Mouse (Mus musculus) inflammation-experienced regulatory T-cells, adult 6 months (primary cell): Measurements from ENCODE around the gene Rnf141. TPM values are rescaled to one million over a fixed set of nuclear protein-coding genes. Genes with fewer than 3 reads are reported as not detected.

ENCODE experiments used
- ATAC-seq: one replicate; pipeline ENCODE4 v1.8.0; 2017
- polyA plus RNA-seq, 3 experiments: library from polyadenylated mRNA; unstranded; fragments of 100-300 nt; shearing (Covaris generic); gene quantifications; one replicate each; pipeline ENCODE4 v1.2.1; 2017

Gene Rnf141
- polyA plus RNA-seq, 3 experiments from 2014 or later, result 13.0 to 20.0 (median 13.1) TPM

DNA sequence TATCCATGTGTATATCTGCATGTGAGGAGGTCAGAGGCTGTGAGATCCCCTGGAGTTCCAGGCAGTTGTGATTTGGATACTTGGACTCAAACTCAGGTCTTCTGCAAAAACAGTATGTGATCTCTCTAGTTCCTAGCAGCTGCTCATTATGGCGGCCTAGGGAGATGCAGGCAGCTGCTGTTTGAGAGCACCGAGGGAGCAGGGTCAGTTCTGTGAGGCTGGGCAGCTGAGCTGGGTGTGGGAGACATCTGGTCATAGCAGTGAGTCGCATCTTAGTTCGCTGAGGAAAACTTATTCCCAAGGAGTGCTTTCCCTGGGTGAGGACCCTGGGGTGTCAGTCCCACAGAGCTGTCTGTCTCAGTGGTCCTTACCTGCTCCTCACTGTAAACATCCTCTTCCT, 49.5 kb downstream of the Rnf141 start:
- no peak for ATAC-seq

DNA sequence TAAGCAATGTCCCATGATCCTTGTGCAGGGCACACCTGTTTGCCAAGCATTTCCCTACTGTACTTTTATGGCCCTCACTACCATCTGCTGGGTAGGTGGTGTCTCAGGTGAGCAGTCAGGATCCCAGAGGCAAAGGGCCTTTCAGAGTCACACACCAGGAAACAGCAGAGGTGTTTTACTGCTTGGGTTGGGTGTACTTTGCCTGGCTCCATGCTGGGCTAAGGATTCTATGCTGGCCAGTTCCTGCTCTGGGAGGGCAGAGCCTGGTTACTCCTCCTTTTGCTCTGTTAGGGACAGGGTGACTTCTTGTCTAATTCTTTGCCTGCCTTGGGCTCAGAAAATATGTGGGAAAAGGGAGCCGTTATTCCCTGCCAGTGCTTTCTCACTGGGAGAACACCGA, 51.4 kb downstream of the Rnf141 start:
- ATAC-seq, result no peak

DNA sequence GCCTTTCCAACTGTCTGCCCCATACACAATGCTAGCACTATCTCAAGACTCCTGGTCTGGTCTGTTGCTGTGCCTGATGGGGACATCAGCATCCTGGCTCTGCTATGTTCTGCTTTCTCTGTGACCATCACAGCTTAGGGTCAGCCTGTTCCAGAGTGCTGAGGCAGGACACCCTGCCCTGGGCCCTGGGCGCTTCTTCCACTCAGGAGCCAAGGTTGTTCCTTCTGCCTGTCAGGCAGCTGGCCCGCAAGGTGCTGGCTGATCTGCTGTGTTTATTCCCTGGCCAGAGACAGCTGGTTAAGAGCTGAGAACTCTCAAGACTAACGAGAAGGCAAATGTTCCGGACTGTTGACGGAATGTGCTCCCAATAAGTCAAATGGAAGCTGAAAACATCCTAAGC, 52.1 kb downstream of the Rnf141 start:
- ATAC-seq, result no peak

DNA sequence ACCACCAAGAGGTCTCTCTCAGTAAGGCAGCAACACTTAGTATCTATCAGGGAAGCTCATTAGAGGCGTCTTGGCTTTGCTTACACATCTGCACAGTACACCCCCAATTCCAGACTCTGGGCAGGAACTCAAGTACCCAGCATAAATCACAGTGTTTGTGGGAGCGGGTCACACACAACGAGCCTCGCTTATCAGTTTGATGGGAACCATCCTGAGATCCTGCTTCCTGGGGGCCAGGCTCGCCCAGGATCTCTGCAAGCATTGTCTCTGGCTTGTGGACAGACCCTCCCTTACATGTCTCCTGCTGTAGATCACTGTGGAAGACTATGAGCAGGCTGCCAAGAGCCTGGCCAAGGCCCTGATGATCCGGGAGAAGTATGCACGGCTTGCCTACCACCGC, 53.4 kb downstream of the Rnf141 start:
- ATAC-seq, result no peak

DNA sequence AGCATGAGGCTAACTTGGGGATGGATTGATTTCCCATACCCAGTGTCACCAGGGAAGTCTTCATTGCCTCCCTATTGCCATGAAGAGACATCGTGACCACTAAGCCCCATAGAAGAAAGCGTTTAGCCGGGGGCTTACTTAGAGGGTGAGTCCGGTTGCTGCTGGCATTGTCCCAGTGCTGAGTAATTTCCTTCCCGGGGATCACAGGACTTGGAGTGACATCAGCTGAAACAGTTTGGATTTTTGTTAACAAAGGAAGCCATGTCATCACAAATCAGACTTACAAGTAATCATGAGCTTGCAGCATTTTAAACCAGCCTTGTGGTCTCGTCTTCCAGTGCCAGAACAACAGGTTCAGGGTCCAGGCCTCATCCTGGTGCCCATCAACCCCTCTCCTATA, 56.9 kb downstream of the Rnf141 start:
- no peak for ATAC-seq

DNA sequence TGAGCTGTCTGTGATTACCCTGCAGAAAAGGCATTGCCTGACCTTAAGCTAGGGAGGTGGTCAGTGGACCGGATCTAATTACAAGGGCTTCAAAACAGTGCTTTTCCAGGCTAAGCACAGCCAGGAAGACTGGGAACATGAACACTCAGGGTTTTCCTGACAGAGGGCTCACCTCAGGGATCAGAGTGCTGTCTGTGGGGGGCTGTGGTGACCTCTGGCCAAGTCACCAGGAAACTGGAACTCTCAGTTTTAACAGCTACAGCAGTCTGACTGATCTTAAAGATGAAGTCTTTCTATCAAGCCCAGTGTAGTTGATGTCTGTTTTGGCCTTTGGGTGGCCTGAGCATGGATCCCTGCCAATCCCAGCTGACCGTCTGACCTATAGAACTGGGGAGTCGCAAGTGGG, 58.5 kb downstream of the Rnf141 start:
- ATAC-seq, result no peak

DNA sequence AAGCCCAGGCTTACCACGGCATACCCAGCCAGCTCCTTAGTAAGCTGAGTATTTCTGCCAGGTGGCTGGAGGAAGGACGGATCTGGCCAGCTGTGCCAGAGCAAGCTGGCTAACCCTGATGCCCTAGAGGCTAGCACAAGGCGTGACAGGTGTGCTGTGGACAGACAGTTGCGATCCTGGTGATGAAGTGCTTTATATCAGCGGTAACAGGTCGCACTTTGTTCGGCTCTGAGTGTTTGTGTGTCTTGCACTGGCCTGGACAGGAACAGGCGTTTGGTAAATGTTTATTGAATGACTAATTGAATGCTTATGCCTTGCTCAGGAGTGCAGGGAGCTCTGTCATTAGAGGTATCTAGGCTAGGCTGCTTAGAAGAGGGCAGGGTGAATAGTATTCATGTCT, 59.3 kb downstream of the Rnf141 start:
- no peak for ATAC-seq

DNA sequence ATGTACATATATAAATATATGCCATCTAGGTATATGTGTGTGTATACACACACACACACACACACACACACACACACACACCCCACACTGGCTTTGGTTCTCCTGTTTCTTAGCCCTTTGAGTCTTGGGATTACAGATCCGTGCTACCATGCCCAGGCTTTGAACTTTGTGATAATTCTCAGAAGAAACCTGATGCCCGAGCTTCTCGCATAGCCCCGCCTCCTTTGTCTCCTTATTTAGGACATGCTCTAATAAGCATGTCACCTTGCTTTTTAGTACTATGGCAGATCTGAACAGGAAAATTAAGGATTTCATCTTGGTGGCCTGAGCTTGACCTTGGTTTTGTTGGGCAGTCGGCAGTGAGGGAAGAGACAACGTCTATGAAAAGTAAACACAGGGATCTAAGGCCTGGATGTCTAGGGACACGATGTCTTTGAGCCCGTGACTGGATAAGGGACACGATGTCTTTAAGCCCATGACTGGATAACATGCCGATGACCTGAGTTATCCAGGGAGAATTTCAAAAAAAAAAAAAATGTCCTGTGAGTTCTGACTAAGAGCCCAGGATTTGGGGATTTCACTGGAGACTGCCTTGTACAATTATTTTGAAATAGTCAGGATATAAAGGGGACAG, 61.3 kb downstream of the Rnf141 start:
- ATAC-seq, result no peak

DNA sequence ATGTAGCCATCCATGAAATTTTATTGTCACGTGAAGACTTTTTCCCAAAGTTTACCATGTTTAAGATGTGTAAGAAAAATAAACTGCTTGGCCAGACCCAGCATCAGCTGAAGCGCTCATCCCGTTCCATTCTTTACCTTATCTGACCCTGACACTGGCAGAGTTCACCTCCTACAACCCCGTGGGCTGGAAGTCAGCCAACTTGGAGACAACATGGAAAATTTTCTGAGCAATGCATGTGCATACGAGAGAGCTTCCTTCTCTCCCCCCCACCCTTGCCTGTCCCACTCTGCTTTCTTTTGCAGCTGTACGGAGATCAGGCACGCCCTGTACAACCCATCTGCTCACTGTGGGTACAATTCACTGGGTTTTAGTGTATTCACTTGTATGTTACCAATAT, 62.1 kb downstream of the Rnf141 start:
- ATAC-seq, result no peak

DNA sequence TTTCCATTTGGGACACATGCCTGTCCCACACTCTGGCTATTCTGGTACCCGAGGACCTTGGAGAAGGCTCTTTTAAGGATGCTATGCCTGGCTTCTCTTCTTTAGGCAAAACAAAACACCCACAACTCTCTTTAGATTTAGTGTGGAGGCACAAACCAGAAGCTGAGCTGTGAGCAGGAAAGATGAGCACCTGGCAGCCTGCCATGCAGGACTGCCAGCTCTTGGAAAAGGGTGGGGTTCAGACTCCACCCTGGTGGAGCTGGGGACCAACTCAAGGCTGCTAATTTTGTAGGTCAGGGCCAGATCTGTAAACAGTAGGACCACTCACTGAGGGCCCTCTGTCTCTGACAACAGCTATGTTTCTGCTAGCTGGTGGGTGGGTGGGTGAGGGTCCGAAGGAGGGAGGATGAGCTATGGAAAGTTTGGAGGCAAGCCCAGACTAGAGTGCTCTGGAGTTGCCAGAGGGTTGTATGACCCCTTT, 63.0 kb downstream of the Rnf141 start:
- ATAC-seq, result no peak

DNA sequence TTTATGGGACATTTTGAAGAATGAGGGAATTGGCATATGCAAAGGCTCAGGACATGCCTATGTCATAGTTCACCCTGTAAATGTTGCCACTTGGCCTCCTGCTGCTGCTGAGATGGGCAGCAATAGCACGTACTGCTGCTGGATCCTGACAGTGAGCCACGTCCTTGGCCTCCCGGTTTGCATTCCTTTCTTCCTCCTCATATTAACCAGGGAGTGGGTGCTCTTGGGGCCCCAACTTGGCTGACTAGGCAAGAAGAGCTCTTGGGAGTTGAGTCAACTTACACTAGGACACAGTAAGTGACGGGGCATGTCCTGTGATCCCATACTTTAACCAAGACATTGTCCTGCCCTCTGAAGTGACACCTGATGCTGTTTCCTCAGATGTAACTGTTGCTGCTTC, 63.7 kb downstream of the Rnf141 start:
- ATAC-seq, result no peak

DNA sequence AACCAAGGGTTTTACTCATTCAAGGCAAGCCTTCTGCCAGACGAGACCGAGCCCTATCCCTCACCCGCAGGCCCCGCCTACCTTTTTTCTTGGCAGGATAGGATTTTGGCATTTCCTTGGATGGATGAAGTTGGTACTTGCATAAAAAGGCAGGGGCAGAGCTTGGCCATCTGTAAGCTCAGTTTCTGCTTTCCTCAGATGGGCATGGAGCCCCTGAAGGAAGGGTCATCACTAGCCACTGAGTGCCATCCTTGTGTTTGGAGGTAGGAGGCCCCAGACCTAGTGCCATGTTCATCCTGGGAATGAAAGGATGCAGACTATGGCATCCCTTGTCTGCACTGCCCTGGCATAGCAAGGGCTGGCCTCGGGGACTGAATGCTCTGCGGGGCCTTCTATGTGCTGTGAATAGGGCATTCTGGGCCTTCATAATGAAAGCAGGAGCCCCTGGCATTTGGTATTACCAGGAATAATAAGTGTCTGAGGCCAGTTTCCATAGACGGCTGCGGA, 64.6 kb downstream of the Rnf141 start:
- no peak for ATAC-seq

DNA sequence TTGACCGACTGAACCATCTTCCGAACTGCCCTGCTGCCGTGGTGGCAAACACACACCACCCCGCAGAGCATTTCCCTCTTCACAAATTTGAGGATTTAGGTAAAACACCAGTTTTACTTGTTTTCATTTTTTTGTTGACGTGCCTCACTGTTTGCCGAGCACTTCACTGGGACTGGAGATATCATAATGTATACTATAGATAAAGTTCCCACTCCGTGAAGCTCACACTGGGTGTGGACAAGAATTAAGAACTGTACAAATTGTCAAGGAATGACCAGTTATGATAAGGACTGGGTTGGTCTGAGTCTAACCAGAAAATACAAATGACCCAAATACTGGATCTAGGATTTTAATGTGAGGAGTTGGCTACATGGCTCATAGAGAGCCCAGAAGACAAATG, 65.3 kb downstream of the Rnf141 start:
- no peak for ATAC-seq

DNA sequence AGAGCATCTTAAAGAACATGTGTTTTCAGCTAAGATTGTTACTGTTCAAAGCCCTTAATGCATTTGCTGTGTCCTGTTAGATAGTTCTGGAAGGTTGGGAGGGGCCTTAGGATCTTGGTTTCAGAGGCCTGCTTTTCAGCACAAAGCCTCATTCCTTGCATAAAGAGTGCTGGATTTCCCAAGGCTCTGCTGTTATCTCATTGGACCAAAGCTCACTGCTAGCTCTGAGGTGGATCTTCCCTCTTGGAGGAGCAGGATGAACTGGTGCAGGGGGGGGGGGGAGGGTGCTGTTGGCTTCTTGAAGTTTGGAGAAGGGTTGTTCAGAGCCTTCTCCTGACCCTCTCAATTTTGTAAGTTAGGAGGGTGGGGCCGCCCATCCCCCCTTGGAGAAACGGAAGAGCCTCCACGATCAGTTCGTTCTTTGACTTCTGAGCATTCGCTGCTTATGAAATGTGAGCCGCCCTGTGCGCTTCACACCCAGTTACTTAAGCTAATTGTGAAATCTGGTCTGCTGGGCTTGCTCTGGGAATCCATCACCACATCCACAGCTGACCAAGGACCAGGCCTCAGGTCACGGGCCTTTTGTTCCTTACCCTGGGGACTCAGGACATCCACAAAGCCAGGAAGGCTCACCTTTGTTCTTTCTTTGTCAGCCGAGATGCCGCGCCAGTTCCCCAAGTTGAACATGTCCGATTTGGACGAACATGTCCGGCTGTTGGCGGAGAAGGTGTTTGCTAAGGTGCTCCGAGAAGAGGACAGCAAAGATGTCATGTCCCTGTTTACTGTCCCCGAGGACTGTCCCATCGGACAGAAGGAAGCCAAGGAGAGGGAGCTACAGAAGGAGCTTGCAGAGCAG, 66.9 kb downstream of the Rnf141 start:
- ATAC-seq, result no peak

DNA sequence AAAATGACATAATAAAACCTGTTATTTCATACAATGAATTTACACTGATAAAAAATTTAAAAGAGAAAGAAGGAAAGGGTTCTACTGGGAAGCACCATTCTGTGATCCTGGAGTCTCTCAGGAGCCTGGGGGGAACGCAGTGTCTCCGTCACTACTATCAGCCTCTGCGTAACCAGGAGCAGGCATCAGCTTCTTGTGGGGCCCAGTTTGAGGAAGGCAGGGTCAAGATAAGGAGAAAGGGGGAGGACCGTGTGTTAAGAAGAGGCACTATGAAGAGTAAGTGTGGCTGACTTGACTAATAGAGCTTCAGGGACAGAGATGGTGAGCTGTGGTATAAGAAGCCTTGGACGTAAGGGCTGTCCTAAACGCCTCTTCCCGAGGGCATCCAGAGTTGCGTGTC, 69.6 kb downstream of the Rnf141 start:
- ATAC-seq, result no peak

DNA sequence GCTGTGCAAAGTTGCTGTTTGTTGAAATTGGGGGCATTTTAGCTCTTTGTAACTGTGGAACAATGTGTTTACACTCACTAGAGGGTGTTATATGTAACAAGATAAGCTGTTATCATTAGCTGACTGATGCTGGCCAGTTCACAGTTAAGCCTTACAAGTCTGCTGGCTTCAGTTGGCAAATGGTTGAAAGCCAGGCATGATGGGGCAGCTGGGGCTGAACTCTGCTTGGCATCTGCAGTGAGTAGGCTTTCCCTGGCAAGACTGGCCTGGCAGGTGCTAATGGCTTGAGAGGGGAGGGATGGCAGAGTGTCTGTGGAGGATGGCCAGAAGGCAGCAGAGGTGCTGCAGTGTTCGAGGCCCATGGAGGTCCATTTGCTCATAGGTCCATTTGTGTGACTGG, 70.2 kb downstream of the Rnf141 start:
- no peak for ATAC-seq

DNA sequence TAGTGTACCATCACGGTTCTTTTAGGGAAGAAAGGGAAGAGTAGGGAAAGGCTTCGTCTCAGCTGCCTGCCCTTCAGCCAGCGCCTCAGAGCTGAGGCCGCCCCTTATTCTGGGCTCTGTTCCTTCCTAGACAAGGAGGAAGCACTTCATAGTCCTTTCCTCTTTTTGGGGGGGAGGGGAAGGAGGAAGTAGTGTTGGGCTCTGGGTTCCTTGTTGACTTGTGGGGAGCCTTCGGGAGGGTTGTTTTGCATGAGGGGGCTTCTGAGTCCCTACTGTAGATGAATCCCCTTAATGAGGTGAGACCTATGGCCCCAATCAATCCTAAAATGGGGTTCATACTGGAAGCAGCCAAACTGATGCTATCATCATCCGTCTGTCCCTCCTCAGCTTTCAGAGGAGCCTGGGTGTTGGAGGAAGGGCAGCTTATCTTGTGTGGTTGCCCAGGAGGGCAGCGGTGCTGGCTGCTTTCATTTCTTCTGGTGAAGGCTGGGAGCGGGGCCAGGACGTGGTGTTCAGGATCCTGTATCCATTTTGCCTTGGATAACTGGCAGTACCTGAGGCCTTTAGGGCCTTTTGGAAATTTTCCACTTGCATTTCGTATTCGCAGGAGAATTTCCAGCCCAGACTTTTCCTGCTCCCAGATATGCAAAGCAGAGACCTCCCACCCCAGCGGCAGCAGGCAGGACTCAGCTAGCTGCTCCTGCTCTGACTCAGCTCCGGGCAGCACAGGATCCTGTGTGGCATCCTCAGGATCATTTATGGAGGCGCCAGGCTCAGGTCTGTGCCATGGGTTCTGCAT, 70.9 kb downstream of the Rnf141 start:
- ATAC-seq, result no peak

DNA sequence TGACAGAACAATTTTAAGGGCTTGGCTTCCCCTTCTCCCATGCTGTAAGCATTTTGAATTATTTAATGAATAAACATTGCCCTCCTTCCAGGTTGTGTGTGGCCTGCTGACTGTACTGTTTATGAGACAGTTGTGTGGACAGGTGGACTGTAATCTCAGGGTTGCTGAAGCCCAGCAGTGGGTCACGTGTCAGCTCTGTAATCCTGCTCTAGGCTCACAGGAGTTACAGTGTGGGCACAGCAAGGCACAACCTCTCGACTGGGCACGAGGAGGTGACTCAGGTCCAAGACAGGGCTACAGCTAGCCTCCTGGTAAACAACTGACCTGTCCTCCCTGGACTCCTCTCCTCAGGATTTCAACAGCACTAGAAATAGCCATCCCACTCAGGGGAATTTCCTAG, 71.9 kb downstream of the Rnf141 start:
- no peak for ATAC-seq

DNA sequence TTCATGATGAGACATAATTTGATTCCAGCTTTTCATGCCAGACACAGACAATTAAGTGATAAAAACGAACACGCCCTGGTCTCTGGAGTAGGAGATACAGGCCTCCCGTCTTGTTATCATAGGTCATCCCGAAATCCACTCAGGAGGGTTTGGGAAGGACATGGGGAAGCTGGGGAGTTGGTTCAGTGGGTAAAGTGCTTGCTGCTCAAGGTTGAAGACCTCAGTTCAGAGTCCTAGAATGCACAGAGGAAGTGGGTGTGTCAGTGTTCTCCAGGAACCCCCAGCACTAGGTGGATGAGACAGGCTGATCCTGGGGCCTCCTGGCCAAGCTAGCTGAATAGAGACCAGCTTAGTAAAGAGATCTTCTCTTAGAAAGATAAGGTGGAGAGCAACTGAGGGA, 73.3 kb downstream of the Rnf141 start:
- no peak for ATAC-seq

DNA sequence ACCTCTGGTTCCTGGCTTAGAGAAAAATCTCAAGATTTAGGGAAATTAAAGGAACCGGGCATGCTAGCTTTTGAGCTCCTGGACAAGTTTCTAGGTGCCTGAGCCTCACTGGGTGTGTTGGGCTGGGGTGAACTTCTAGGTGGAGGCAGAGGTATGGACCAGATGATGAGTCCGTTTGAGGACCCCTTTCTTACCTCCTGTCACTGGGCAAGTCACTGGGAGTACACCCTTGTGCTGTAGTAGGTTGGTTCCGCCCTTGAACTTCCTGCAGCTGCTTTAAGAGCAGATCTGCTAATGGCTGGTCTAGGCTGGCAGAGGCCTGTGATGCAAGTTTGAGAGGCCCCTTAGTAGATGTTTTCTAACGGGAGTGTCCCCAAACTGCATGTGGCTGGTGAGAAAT, 75.2 kb downstream of the Rnf141 start:
- ATAC-seq, result peak; percentile 76

DNA sequence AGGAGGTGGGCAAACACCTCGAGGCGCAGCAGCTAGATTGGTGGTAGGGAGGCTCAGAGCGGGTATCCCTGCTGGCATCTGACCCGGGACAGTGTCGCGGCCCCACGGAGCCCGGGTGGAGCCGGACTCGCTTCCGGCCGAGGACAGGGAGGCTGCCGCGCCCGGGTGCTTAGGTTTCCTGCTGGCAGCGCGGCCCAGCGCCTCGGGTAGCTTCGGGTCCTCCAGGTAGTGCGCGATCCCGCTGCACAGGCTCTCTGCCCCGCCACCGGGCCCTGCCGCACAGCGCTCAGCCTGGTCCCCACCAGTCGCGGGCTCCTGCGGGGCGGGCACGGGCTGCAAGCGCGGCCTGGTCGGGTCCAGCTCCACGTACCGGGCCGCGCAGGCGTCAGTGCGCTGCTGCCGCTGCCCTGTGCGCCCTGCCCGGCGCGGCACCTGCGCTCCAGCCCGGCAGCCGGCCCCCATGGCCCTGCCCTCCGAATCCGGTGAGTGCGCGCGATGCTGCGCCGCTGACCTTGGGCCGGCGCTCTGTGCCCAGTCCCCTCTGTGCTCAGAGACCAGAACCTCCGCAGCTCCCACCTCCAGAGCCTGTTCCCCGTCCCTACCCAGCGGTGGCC, 75.7 kb downstream of the Rnf141 start:
- ATAC-seq, result peak; percentile 63

DNA sequence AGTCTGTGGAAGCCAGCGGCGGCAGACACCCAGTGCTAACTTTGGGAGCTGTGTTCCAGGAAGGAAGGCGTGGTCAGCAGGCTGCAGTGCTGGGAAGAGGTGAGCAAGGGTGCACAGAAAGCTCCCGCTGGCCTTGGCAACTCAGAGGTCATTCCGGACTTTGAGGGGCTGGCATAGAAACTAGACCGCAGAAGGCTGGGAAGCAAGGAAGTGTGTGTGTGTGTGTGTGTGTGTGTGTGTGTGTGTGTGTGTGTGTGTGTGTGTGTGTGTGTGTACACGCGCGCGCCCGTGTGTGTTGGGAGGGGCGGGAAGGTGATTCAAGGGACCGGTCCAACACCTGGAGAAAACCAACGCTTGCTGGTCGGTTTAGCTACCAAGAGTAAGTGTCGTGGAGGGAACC, 76.3 kb downstream of the Rnf141 start, which contains the start of gene Ampd3:
TSS of gene Ampd3 (plus strand) at position 206 of the 400 bp plus-strand sequence.
- ATAC-seq, result no peak
